ENCODE assay signal across 16 mouse cellular contexts in the genomic region with DNA sequence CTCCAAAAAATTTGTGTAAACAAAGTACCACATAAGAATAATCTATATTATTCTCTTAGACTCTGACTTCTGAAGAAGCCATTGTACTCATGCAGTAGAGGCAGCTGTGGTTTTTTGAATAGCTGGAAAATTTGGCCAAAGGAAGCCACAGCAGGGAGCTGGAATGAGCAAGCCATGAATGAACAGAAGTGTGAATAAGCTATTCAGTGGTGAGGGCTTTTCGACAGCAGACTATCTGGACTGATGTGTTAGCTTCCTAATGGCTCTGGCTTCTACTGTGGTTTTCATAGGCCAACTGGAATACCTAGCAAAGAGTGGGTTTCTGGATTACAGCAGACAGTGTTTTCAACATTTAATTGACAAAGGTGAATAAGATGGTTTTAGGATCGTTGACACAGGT.
"Had no signal": no experiment of that assay in that cellular context is flagged by ENCODE, and none has a peak within 500 bp of the region (broad histone marks: within the 10 kb centered on the region; RNA-seq: fewer than 3 reads in every experiment).

No protein-coding gene starts in this region.

- H3K36me3 ChIP-seq: limb, embryonic 13.5 days; midbrain, embryonic 13.5 days; neural tube, embryonic 12.5 days had no signal

- H3K27me3 ChIP-seq: limb, embryonic 13.5 days; midbrain, embryonic 13.5 days; neural tube, embryonic 12.5 days had no signal

- DNase-seq: kidney, adult 8-10 months; kidney, postnatal 36 days; layer of hippocampus, adult 9-11 months; layer of hippocampus, postnatal 36 days; lung, adult 18-20 months; retina, postnatal 1 day; right cerebral cortex, postnatal 4 days; spleen, adult 18-20 months; thymus, adult 18-20 months; thymus, postnatal 14 days had no signal

- H3K9ac ChIP-seq: limb, embryonic 13.5 days; liver, embryonic 14.5 days; midbrain, embryonic 13.5 days; neural tube, embryonic 12.5 days had no signal

- H3K9me3 ChIP-seq: limb, embryonic 13.5 days; midbrain, embryonic 13.5 days; neural tube, embryonic 12.5 days had no signal

- H3K4me1 ChIP-seq: limb, embryonic 13.5 days; midbrain, embryonic 13.5 days; neural tube, embryonic 12.5 days had no signal

- ATAC-seq: midbrain, embryonic 13.5 days had no signal

- H3K4me3 ChIP-seq: limb, embryonic 13.5 days; midbrain, embryonic 13.5 days; myocyte; neural tube, embryonic 12.5 days had no signal

- H3K4me2 ChIP-seq: limb, embryonic 13.5 days; midbrain, embryonic 13.5 days; neural tube, embryonic 12.5 days had no signal

- H3K27ac ChIP-seq: kidney, postnatal 0 days; limb, embryonic 13.5 days; liver, embryonic 14.5 days; midbrain, embryonic 13.5 days; neural tube, embryonic 12.5 days had no signal
